ENCODE assay signal across 26 mouse cellular contexts in the genomic region with DNA sequence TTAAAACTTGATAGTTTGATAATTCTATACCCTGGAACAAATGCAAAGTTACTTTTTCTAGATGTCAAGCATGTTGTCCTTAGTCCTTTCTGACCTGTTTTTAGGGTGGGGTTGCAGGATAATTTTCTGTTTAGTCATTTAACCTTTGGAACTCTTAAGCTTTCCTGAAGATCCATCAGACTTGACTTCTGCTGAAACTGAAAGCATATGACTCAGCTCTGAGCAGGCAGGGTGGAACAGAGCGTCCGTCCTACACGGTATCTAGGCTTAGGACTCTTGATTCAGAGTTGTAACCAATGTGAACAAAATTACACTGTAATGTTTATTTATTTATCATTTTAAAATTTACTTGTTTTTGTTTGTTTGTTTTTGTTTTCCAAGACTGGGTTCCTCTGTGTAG.
"Had no signal": no experiment of that assay in that cellular context is flagged by ENCODE, and none has a peak within 500 bp of the region (broad histone marks: within the 10 kb centered on the region; RNA-seq: fewer than 3 reads in every experiment).

No protein-coding gene starts in this region.

- H3K9me3 ChIP-seq: heart, embryonic 10.5 days; heart, embryonic 12.5 days; hindbrain, embryonic 10.5 days; hindbrain, embryonic 12.5 days; kidney, embryonic 15.5 days; limb, embryonic 10.5 days; limb, embryonic 12.5 days; liver, embryonic 13.5 days; liver, embryonic 15.5 days had no signal

- H3K4me1 ChIP-seq: heart, embryonic 10.5 days; heart, embryonic 12.5 days; hindbrain, embryonic 10.5 days; hindbrain, embryonic 12.5 days; kidney, embryonic 15.5 days; limb, embryonic 10.5 days; limb, embryonic 12.5 days; liver, embryonic 13.5 days; liver, embryonic 15.5 days had no signal

- DNase-seq: gastrocnemius, adult 2 months; gastrocnemius, postnatal 10 days; gastrocnemius, postnatal 25 days; heart, adult 18-20 months; heart, postnatal 10 days; heart, postnatal 4 days; kidney, adult 11 months; kidney, adult 2 months; kidney, adult 9 months; kidney, postnatal 14 days; kidney, postnatal 36 days; liver; liver, embryonic 13.5 days had no signal

- H3K27ac ChIP-seq: gastrocnemius, adult 2 months; heart, embryonic 10.5 days; hindbrain, embryonic 10.5 days; hindbrain, embryonic 12.5 days; hindbrain, embryonic 14.5 days; kidney, embryonic 15.5 days; kidney, postnatal 0 days; limb, embryonic 10.5 days; limb, embryonic 12.5 days; liver, embryonic 13.5 days; liver, embryonic 15.5 days had no signal

- H3K9ac ChIP-seq: heart, embryonic 12.5 days; hindbrain, embryonic 12.5 days; hindbrain, embryonic 14.5 days; kidney, embryonic 15.5 days; limb, embryonic 12.5 days; liver, embryonic 13.5 days; liver, embryonic 15.5 days had no signal

- H3K4me2 ChIP-seq: heart, embryonic 12.5 days; hindbrain, embryonic 12.5 days; hindbrain, embryonic 14.5 days; kidney, embryonic 15.5 days; limb, embryonic 12.5 days; liver, embryonic 11.5 days; liver, embryonic 13.5 days; liver, embryonic 15.5 days had no signal

- H3K27me3 ChIP-seq: heart, embryonic 12.5 days; hindbrain, embryonic 12.5 days; kidney, embryonic 15.5 days; limb, embryonic 12.5 days; liver, embryonic 13.5 days; liver, embryonic 15.5 days had no signal

- ATAC-seq: hindbrain, embryonic 16.5 days; inflammation-experienced regulatory T-cells, adult 6 months had no signal

- H3K4me3 ChIP-seq: gastrocnemius, adult 2 months; heart, embryonic 10.5 days; heart, embryonic 12.5 days; hindbrain, embryonic 10.5 days; hindbrain, embryonic 12.5 days; kidney, embryonic 15.5 days; limb, embryonic 10.5 days; limb, embryonic 12.5 days; liver, embryonic 13.5 days; liver, embryonic 15.5 days had no signal
